Mouse (Mus musculus) cerebellum, adult 2 months (tissue): ENCODE results near the gene Nckap5.

ENCODE experiments used
- CTCF ChIP-seq: fragments of 200-500 bp; IDR thresholded peaks from 2 replicates; pipeline ENCODE4 v1.5.1; 2011; ENCODE audit warnings: low read depth, mild to moderate bottlenecking, control low read depth, low read length, moderate library complexity, borderline replicate concordance; ENCODE audit not compliant: insufficient read depth
- POLR2A ChIP-seq: fragments of 200-500 bp; IDR thresholded peaks from 2 replicates; pipeline ENCODE4 v1.6.1; 2011; ENCODE audit warnings: low read length, control low read depth, borderline replicate concordance; ENCODE audit not compliant: insufficient read depth

DNA sequence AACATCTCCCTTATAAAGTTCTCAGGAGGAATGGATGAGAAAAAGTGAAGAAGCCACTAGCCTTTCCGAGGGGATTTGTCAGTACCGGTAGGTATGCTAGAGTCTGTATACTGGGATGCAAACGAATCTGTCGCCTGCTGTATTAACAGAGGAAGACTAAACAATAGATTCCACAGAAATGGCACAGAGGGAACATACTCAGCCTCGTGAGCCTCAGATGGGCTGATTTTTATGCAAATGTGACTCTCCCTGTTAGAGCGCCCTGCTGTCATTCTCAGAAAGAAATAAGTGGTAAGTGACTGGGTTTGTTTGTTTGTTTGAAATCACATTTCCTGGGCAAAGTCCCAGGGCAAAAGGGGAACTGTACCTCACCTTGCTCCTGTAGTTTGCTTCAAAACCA is 858.7 kb downstream of the Nckap5 start:
- TF ChIP-seq CTCF, result no peak
- no peak for TF ChIP-seq POLR2A
